Mouse (Mus musculus) c-Kit-positive CD71-positive TER-119-positive erythroid progenitor cells, embryonic 14.5 days (primary cell): ENCODE results near the gene Olfr1137.

Experiments used
- DNase-seq: peaks from one replicate; pipeline ENCODE4 v3.0.0-alpha.2; 2013; ENCODE audit warnings: low spot score

Gene Olfr1137

DNA sequence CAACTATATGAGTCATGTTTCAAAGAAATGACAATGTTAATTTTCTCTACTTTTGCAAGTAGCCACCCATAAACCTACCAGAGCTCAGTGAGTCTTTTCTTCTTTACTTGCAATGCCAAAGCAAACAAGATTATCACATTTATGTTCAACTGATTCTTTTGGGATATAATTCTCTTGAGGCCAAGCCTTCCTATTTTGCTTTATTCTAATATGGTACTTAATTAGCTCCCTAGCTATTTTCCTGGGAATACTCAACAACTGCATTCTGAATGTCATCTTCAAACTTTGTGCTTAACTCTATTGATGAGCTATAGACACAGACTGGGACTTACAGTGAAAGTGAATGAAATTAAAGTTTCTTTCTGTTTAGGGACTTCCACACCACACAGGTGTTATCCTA is at the start of gene Olfr1137:
TSS of gene Olfr1137 (minus strand) at position 101 of the 400 bp plus-strand sequence.
- DNase-seq = no peak

DNA sequence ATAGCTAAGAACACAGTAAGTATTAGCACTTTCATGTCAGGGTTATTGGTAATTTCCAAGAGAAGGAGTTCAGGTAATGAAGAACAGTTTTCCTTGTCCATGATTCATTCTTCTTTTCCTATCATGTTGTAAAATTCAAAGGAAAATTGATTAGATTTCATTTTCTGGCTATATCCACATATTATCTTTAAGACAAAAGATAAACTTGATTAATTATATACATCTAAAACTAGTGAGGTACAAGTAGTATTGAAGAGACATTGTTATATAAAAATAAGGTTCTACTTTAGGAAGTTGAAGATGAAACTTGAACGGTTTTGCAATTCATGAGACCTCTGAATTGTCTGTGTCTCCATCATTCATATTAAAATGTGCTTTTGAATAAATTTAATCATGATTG is 40.9 kb upstream of the Olfr1137 start, which contains the start of gene Olfr1141:
TSS of gene Olfr1141 (minus strand) at position 101 of the 400 bp plus-strand sequence.
- no peak for DNase-seq

DNA sequence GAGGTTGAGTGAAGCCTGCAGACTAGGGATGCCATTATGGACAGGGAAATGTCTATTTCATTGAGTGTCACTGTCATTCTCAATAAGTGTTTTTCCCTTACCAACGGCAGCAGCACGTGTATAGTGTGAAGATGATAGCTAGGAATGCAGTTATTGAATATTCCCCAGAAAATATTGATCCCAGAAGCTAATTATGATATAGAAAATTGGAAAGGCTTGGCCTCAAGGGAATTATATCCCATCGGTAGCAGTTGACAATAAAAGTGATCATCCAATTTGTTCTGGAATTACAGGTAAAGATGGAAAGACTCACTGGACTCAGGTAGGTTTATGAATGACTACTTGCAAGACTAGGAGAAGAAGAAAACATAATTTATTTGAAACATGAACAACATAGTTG is 30.5 kb upstream of the Olfr1137 start, which contains the start of gene Olfr1140:
TSS of gene Olfr1140 (plus strand) at position 301 of the 400 bp plus-strand sequence.
- DNase-seq = no peak

DNA sequence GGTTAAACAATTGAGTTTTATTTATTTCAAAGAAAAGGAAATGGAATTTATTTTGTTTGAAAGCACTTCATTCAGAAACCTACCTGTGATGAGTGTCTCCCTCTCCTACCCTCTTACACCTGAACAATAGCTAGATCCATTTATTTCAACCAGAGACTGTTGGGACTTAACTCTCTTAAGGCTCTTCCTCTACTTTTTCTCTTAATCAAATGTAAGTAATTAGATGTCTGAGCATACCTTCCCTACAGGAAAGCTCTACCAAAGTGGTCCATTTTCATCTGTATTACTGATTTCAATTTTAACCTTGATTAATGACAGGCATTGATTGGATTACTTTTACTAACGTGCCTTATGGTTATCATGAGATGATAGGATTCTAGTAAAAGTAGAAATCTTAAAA is 26.9 kb upstream of the Olfr1137 start, which contains the start of gene Olfr1138:
TSS of gene Olfr1138 (minus strand) at position 101 of the 400 bp plus-strand sequence.
- DNase-seq = no peak

DNA sequence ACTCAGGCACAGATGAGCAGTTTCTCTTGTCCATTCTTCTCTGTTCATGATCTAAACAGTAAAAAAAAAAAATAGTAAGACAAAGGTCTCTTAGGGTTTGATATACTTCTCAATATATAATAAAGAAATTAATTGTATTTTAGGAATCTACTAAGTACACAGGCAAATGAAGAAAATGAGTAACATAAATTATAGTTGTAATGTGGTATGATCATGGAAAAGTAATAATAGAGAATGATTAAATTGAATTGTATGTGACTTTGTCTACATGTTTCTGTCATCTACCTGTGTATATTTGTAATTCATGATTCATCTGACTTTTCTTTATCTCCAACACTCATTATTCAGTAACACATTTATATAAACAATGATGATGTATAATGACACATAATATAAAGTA is 19.1 kb downstream of the Olfr1137 start, which contains the start of gene Olfr1136:
TSS of gene Olfr1136 (minus strand) at position 101 of the 400 bp plus-strand sequence.
- DNase-seq = no peak

DNA sequence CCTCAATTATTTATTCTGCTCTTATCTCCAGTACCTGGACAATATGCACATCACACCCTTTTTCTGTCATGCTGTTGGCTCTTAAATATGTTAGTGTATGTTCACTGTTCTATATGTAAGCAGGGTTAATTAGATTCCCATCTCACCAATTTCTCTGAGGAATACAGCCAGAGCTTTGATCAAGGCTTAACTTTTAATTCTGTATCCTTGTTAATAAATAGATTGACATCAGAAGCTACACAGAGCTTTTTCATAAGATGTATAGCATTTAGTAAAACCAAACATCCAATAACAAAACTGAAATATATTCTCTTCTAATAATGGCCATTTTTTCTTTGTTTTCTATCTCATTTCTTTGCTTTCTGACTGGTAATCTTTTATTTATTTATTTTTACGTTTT is 39.4 kb downstream of the Olfr1137 start, which contains the start of gene Olfr1135:
TSS of gene Olfr1135 (minus strand) at position 101 of the 400 bp plus-strand sequence.
- no peak for DNase-seq
